Mouse (Mus musculus): ENCODE results near the gene Atxn2.
"Not testable (repeated sequence)": the region's sequence is repeated elsewhere in the genome, so short reads cannot be mapped to it uniquely, and the experiment has no call there.

Gene Atxn2

GRCm38 (mm10) chr5:121711174-121711927, at the start of gene Atxn2:
Atxn2 (plus strand) TSS chr5:121711337.
- no peak for DNase-seq (ENCODE audit: low read depth, low spot score)

DNA sequence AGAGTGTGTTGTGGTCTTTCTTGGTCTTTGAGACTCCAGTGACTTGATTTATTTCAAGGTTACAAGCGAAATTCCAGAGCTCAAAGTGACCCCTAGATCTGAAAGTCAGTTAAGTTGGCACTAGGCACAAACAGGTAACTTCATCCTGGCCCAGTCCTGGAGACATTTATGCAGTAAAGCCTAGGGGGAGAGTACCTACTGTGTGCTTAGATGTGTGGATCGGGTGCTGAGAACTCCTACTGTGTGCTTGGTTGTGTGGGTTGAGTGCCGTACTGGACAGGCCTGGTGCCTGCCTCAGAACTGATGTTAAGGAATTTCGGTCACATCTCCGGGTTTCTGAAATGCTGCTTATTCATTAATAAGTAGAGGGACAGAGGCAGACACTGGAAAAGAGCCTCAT, 49.6 kb upstream of the Atxn2 start:
- no peak for DNase-seq (ENCODE audit: low read depth, low spot score)

- DNase-seq (ENCODE audit: low read depth, low spot score) = no peak
Observed at GRCm38 (mm10) chr5:121663456-121663855, 47.7 kb upstream of the Atxn2 start.

DNA sequence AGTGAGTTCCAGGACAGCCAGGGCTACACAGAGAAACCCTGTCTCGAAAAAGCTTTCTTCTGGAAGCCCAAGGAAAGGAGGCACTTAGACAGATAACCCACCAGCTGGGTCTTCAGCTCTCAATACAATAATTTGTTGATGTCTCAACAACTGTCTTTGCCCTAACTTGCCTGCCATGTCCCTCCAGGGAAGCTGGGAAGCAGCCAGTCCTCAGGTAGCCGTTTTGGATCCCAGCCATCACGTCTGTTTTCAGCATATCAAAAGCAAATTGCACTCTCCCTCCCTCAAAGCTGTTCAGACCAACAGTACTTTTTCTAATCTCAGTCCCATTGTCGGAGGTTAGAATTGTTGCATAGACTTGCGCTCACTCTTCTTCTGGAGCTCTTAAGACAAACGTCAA, 47.1 kb upstream of the Atxn2 start:
- DNase-seq (ENCODE audit: low read depth, low spot score) = no peak

DNA sequence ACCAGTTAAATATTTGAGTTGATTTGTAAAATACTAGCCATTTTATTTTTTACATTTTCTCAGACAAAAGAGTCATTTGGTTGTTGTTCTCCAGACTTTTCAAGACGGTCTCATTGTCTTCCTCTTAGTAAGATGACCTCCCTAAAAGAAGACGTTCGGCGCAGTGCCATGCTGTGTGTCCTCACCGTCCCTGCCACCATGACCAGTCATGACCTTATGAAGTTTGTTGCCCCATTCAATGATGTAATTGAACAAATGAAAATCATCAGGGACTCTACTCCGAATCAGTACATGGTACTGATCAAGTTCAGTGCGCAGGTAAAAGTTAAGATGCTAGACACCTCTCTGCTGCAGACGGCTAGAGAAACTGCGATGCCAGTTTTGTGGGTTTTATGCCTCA, 46.2 kb upstream of the Atxn2 start:
- DNase-seq (ENCODE audit: low read depth, low spot score) = no peak

DNA sequence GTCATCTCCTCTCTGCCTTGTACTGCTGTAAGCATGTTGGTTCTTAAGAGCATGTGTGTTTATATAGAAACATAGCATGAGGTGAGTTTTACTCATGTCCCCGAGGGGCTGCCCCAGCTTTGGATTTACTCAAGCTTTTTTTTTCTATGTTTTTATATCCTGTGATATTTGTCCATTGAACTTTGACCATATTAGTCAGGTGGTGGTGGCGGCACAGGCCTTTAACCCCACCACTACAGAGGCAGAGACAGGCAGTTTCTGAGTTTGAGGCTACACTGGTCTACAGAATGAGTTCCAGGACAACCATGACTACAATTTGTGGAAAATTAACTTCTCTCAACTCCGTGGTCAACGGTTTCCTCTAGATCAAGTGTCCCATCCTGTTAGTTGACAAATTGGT, 44.1 kb upstream of the Atxn2 start:
- DNase-seq (ENCODE audit: low read depth, low spot score) = no peak

DNA sequence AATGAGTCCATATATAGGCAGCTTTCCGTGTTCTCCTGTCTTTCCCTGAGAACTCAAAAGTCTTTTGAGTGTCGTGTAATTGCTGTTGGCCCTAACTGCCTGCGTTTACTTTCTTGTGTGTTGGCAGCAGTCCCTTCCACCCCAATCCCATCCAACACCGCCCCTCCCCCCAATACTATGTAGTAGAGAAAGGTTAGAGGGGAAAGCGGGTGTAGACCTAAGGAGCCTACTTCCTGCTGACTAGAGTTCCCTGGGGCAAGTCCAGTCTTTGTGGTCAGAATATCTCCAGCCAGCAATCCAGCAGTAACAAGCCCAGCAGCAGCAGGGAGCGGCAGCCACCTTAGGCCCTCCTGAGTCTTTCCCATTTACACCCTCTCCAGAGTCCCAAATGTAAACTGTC, 42.7 kb upstream of the Atxn2 start:
- no peak for DNase-seq (ENCODE audit: low read depth, low spot score)

GRCm38 (mm10) chr5:121670412-121670811, 40.7 kb upstream of the Atxn2 start:
- DNase-seq (ENCODE audit: low read depth, low spot score) = no peak

- no peak for DNase-seq (ENCODE audit: low read depth, low spot score)
Observed at GRCm38 (mm10) chr5:121682250-121682649, 28.9 kb upstream of the Atxn2 start.

- DNase-seq (ENCODE audit: low read depth, low spot score) = no peak
Observed at GRCm38 (mm10) chr5:121685495-121685894, 25.6 kb upstream of the Atxn2 start.

- no peak for DNase-seq (ENCODE audit: low read depth, low spot score)
Observed at GRCm38 (mm10) chr5:121686113-121686898, 24.8 kb upstream of the Atxn2 start.

DNA sequence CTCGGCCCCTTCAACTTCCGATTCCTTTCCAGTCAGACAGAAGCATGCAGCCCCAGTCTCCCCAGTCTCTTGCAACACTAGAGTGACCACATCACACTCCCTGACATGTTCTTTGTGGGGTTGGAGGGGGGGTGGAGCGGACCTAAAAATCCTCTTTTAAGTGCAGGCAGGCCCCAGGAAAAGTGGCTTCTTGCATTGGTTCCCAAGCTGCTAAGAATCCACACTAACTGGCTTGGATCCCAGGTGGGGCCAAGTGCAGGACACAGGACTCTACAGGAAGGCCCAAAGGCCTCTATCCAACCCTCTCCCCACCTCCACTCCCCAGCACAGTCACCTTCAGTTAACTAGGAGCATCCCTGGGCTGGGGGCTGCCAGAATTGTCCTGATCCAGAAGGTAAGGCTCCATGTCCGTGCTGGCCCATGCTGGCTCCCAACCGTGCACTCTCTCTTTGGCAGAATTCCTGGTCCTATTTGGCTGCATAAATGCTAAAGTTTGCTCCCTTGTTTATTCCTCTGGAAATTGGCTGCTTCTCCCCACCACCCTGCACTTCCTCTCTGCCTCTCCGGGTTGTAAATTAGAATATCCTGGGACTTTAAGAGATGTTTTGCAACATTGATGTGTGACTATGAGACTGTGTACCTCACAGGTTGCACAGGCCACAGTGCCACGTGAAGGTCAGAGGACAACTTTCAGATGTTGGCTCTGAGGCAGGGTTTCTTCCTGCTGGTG, 20.5 kb upstream of the Atxn2 start:
- DNase-seq (ENCODE audit: low read depth, low spot score) = no peak

DNA sequence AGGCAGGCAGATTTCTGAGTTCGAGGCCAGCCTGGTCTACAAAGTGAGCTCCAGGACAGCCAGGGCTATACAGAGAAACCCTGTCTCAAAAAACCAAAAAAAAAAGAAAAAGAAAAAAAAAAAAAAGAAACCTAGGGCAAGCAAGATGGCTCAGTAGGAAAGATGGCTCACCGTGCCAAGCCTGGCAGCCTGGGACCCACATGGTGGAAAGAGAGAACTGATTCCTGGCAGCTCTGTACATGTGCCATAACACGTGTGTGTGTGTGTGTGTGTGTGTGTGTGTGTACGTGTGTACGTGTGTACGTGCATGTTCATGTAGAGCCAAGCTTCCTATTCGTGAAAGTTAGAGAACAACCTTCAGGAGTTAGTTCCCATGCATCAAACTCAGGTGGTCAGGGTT, 19.7 kb upstream of the Atxn2 start:
- not testable (repeated sequence) for DNase-seq (ENCODE audit: low read depth, low spot score)

- DNase-seq (ENCODE audit: low read depth, low spot score) = no peak
Observed at GRCm38 (mm10) chr5:121692897-121693296, 18.2 kb upstream of the Atxn2 start.

DNA sequence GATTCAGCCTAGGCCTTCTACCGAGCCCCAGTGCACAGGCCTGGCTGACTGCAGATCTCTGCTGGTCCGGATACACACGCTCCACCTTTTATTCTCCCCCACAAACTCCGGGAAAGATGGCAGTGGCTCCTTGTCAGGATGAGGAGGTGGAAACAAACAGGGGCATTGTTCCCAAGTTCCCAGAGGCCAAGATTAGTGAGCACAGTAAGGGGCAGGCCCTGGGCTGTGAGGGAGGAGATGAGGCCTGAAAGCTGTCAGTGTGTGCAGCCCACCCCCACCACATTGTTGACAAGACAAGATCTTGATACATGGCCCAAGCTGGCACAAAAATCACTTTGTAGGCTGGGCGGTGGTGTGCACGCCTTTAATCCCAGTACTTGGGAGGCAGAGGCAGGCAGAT, 14.4 kb upstream of the Atxn2 start:
- DNase-seq (ENCODE audit: low read depth, low spot score) = no peak

DNA sequence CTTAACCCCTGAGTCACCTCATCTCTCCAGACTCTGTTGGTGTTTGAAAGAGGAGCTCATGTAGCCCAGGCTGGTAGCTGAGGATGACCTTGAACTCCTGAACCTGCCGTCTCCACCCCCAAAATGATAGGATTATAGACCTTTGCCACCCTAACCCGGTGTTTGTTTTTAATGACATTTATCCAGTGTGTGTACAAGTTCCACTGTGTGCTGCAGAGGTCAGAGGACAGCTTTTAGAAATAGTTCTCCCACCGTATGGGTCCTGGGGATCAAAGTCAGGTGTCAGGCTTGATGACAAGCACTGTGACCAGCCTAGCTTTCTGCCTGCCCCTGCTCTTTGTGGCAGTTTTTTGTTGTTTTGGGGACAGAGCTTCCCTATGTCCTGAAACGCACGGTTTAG, 11.2 kb upstream of the Atxn2 start:
- DNase-seq (ENCODE audit: low read depth, low spot score) = no peak

- peak; percentile 87 for DNase-seq (ENCODE audit: low read depth, low spot score)
Observed at GRCm38 (mm10) chr5:121700496-121700895, 10.6 kb upstream of the Atxn2 start.

DNA sequence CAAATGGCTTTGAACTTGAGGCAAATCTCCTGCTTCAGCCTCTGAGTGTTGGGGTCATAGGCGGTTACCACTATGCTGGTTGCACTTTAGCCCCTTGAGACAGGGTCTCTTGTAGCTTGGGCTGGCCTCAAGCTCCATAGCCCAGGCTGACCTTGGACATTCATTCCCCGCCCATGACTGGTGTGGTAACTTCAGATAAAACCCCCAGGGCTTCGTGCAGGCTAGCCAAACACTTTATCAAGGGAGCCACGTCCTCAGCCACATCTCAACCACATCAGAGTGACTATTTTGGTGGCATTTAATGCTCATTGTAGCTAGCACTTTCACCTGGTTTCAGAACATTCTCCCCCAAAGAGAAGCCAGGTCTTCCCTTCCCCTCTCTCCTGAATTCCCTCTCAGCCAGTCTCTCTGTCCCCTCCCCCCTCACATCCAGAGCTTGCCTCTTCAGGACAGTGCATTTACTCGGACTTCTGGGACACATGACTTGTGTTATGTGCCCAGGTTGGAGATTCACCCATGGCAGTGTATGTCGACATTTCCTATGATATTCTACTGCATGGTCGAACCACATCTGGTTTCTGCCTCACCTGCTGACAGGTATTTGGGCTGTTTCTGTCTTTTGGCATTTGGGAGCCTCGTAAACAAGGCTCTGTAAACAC, 9.9 kb upstream of the Atxn2 start:
- DNase-seq (ENCODE audit: low read depth, low spot score) = no peak

DNA sequence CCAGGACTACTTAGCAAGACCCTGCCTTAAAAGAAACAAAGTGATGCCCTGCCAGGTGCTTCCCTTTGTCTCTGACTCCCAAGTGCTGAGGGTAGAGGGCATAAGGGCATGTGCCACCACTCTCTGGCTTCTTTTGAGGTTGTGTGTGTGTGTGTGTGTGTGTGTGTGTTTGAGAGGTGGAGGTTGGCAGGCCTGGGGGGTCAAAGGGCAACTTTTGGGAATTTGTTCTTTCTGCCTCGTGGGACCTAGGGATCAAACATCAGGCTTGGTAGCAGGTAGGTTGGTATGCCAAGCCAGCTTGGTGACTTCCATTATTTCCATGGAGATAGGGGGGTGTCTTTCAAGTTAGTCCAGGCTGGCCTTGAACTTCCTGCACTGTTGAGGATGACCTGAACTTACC, 7.8 kb upstream of the Atxn2 start:
- DNase-seq (ENCODE audit: low read depth, low spot score) = no peak

GRCm38 (mm10) chr5:121704512-121705248, 6.5 kb upstream of the Atxn2 start:
- no peak for DNase-seq (ENCODE audit: low read depth, low spot score)

DNA sequence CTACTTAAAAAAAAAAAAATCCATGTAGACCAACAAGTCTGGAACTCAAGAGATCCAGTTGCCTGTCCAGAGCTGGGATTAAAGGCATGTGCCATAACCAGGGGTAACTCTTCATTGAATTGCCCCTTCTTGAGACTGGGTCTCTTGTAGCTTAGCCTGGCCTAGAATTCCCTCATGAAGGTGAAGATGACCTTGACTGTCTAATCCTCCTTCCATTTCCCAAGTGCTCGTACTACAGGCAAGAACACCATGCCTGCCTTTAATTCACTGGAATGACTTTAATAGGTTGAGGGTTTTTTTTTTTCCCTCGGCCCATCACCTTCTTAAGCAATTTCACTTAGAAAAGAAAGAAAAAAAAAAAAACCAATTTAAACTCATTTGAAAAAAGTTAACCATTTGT, 735 bp upstream of the Atxn2 start:
- DNase-seq (ENCODE audit: low read depth, low spot score) = no peak

Measured in telencephalon, adult 2 months (tissue).